17 mouse cellular contexts compared by ENCODE assay signal in the genomic region with DNA sequence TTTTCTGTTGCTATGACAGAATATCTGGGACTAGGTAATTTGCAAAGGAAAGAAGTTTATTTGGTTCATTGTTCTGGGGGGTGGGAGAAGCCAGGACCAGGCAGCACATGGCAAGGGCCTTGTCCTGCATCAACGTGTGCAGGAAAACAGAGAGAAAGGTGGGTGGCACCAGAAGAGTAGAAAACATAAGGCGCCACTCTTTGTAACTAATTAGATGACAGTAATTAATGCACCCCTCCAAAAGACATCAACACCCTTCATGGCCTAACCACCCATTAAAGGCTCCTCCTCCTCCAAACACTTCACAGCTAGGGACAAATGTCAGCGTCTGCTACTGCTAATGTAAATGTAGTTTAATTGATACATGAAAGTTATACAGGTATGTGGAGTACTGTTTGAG. TPM values are rescaled to one million over a fixed set of nuclear protein-coding genes. Genes with fewer than 3 reads are reported as not detected.
DNase-seq lines count a peak whose midpoint lies in the region; ATAC-seq and TF ChIP-seq lines count a peak whose summit lies in the region.
"Had no signal": no experiment of that assay in that cellular context is flagged by ENCODE, and none has a peak within 500 bp of the region (broad histone marks: within the 10 kb centered on the region; RNA-seq: fewer than 3 reads in every experiment).

No protein-coding gene starts in this region.

- H3K4me3 ChIP-seq in forebrain, embryonic 14.5 days (ENCODE audit: low read depth, low read length) = no peak overlapping the region
- no peak overlapping the region for H3K4me3 ChIP-seq in forebrain, embryonic 11.5 days (ENCODE audit: low read depth, low read length)
- H3K4me3 ChIP-seq in left cerebral cortex, adult 2 months = no peak overlapping the region
- no peak overlapping the region for H3K4me3 ChIP-seq in intestine, postnatal 0 days (ENCODE audit: low read depth, low read length)
- H3K4me3 ChIP-seq: embryonic facial prominence, embryonic 12.5 days had no signal

- peaks cover 4% of the 10 kb centered on the region for H3K4me1 ChIP-seq in forebrain, embryonic 14.5 days (ENCODE audit: control insufficient read depth, insufficient read depth, low read length)
- no peaks in the 10 kb centered on the region; the same call in 1 of the 2 replicates for H3K4me1 ChIP-seq in forebrain, embryonic 11.5 days (replicated peaks; ENCODE audit: control insufficient read depth, insufficient read depth, low read length)
- 0 out of 2 replicates have a peak, but pooled peaks cover 4% of the 10 kb centered on the region for H3K4me1 ChIP-seq in intestine, postnatal 0 days (replicated peaks; ENCODE audit: control insufficient read depth, insufficient read depth, low read length)

- 23% methylated on average over 3 of the region's 3 CpGs for WGBS in forebrain, embryonic 14.5 days
- WGBS in forebrain, embryonic 11.5 days = 53% methylated on average over 3 of the region's 3 CpGs
- WGBS in intestine, postnatal 0 days = 50% methylated on average over 3 of the region's 3 CpGs

- no peaks in the 10 kb centered on the region for H3K9me3 ChIP-seq in forebrain, embryonic 14.5 days (replicated peaks; ENCODE audit: control insufficient read depth, low read length)
- H3K9me3 ChIP-seq in forebrain, embryonic 11.5 days (ENCODE audit: control insufficient read depth, low read length) = no peaks in the 10 kb centered on the region
- H3K9me3 ChIP-seq in intestine, postnatal 0 days (ENCODE audit: control insufficient read depth) = no peaks in the 10 kb centered on the region
- H3K9me3 ChIP-seq: embryonic facial prominence, embryonic 10.5 days; embryonic facial prominence, embryonic 12.5 days; forebrain, embryonic 13.5 days had no signal

- peak; percentile 55 for DNase-seq in forebrain, embryonic 14.5 days (ENCODE audit: low spot score)
- DNase-seq in forebrain, embryonic 11.5 days (ENCODE audit: low spot score) = no peak
- no peak for DNase-seq in left cerebral cortex, adult 2 months (ENCODE audit: extremely low spot score in 1 of 2, low spot score in 2 of 2)
- DNase-seq in left cerebral cortex, postnatal 10 days (ENCODE audit: extremely low spot score in 1 of 2, low spot score in 2 of 2) = no peak
- DNase-seq: adrenal gland, adult 2 months; adrenal gland, postnatal 10 days; adrenal gland, postnatal 25 days; cerebellum, adult 11-12 months; cerebellum, adult 9-10 months; cerebellum, postnatal 10 days; cerebellum, postnatal 25 days had no signal

- H3K9ac ChIP-seq in forebrain, embryonic 14.5 days (ENCODE audit: low read length) = no peak overlapping the region
- no peak overlapping the region for H3K9ac ChIP-seq in forebrain, embryonic 11.5 days (ENCODE audit: low read length)
- H3K9ac ChIP-seq in intestine, postnatal 0 days (ENCODE audit: low read depth, low read length) = no peak overlapping the region
- H3K9ac ChIP-seq: embryonic facial prominence, embryonic 12.5 days had no signal

- no peak overlapping the region for H3K4me2 ChIP-seq in forebrain, embryonic 14.5 days (ENCODE audit: low read length)
- H3K4me2 ChIP-seq in forebrain, embryonic 11.5 days (ENCODE audit: low read depth, low read length, severe bottlenecking) = no peak overlapping the region
- no peak overlapping the region for H3K4me2 ChIP-seq in intestine, postnatal 0 days (replicated peaks; ENCODE audit: low read depth)

- H3K27me3 ChIP-seq in forebrain, embryonic 14.5 days (replicated peaks; ENCODE audit: control insufficient read depth, insufficient read depth, low read length) = no peaks in the 10 kb centered on the region
- H3K27me3 ChIP-seq in forebrain, embryonic 11.5 days (ENCODE audit: control insufficient read depth, insufficient read depth, low read length) = no peaks in the 10 kb centered on the region
- no peaks in the 10 kb centered on the region for H3K27me3 ChIP-seq in intestine, postnatal 0 days (replicated peaks; ENCODE audit: control insufficient read depth, insufficient read depth, low read length)
- H3K27me3 ChIP-seq: forebrain, embryonic 13.5 days had no signal

- intact Hi-C loops in left cerebral cortex, adult 2 months (cut with DNase I) = no loop called here
- intact Hi-C loops in left cerebral cortex, postnatal 10 days (cut with DNase I) = loop anchor here (10.0 kb wide), 1 partner anchor 1485 kb away; no protein-coding TSS in a partner anchor

- ATAC-seq in forebrain, embryonic 14.5 days = no peak
- ATAC-seq in forebrain, embryonic 11.5 days (replicated peaks; ENCODE audit: low FRiP score) = no peak
- ATAC-seq in intestine, postnatal 0 days = no peak
- ATAC-seq: forebrain, embryonic 13.5 days; forebrain, embryonic 16.5 days had no signal

- no peak overlapping the region for H3K27ac ChIP-seq in forebrain, embryonic 14.5 days (ENCODE audit: low read depth, low read length)
- H3K27ac ChIP-seq in forebrain, embryonic 11.5 days (ENCODE audit: low read depth, low read length) = no peak overlapping the region
- 0 out of 2 replicates have a peak overlapping the region, but pooled peaks have one; percentile 5 for H3K27ac ChIP-seq in left cerebral cortex, adult 2 months
- no peak overlapping the region for H3K27ac ChIP-seq in intestine, postnatal 0 days (ENCODE audit: low read depth, low read length)
- H3K27ac ChIP-seq: embryonic facial prominence, embryonic 10.5 days; embryonic facial prominence, embryonic 12.5 days; forebrain, embryonic 13.5 days had no signal

- H3K36me3 ChIP-seq in forebrain, embryonic 14.5 days (ENCODE audit: control insufficient read depth, insufficient read depth, low read length) = no peaks in the 10 kb centered on the region
- no peaks in the 10 kb centered on the region for H3K36me3 ChIP-seq in forebrain, embryonic 11.5 days (ENCODE audit: control insufficient read depth, insufficient read depth, low read length)
- H3K36me3 ChIP-seq in intestine, postnatal 0 days (ENCODE audit: control insufficient read depth, insufficient read depth) = no peaks in the 10 kb centered on the region
- H3K36me3 ChIP-seq: embryonic facial prominence, embryonic 10.5 days; embryonic facial prominence, embryonic 12.5 days had no signal

- no peak for TF ChIP-seq CTCF in left cerebral cortex, adult 2 months (IDR thresholded peaks at IDR 0.05)
- no peak for TF ChIP-seq CTCF in intestine, postnatal 0 days (IDR thresholded peaks at IDR 0.05; ENCODE audit: low read depth)

RNA-seq across cellular contexts. Expression of a gene that starts 1.2 kb away (rescaled TPM):
- polyA plus RNA-seq in forebrain, embryonic 14.5 days (2014; fragmentation: Nextera tagmentation; extraction: Ambion mirVana) = 3.7 and 6.3 TPM in 2 replicates
- 8.8 and 9.3 TPM in 2 replicates for polyA plus RNA-seq in forebrain, embryonic 11.5 days (2014; fragmentation: Nextera tagmentation; extraction: Ambion mirVana)
- 100 to 1,000 TPM; 118 to 155 TPM for total RNA-seq in left cerebral cortex, adult 2 months (2021)
- total RNA-seq in left cerebral cortex, postnatal 10 days (2021) = 10 to 100 TPM; 81.9 to 85.0 TPM
- polyA plus RNA-seq in intestine, postnatal 0 days (2015; fragmentation: Nextera tagmentation; extraction: Ambion mirVana) = 12.8 and 15.6 TPM in 2 replicates
- total RNA-seq: MEL had no signal
